Mouse (Mus musculus): ENCODE measurements around the gene Ksr2. TPM values are rescaled to one million over a fixed set of nuclear protein-coding genes. Genes with fewer than 3 reads are reported as not detected.
"Not testable (repeated sequence)": the region's sequence is repeated elsewhere in the genome, so short reads cannot be mapped to it uniquely, and the experiment has no call there.

The Ksr2 gene
- total RNA-seq, 4 experiments from 2014 or later = 35.3 to 43.5 (median 40.3) TPM

- no peak for DNase-seq (ENCODE audit: low spot score in 2 of 2)
Measured at GRCm38 (mm10) chr5:117408216-117408615, 5.6 kb upstream of the Ksr2 start.

- DNase-seq (ENCODE audit: low spot score in 2 of 2) = no peak
Measured at GRCm38 (mm10) chr5:117409369-117409768, 4.4 kb upstream of the Ksr2 start.

- peak in 1 of 2 experiments; percentile 16 for DNase-seq (ENCODE audit: low spot score in 2 of 2)
Measured at GRCm38 (mm10) chr5:117414611-117415010, 811 bp downstream of the Ksr2 start.

GRCm38 (mm10) chr5:117415011-117415912, 1.5 kb downstream of the Ksr2 start:
- no peak for DNase-seq (ENCODE audit: low spot score in 2 of 2)

- DNase-seq (ENCODE audit: low spot score in 2 of 2) = no peak
Measured at GRCm38 (mm10) chr5:117417442-117417841, 3.6 kb downstream of the Ksr2 start.

GRCm38 (mm10) chr5:117433501-117433900, 19.7 kb downstream of the Ksr2 start:
- not testable (repeated sequence) for DNase-seq (ENCODE audit: low spot score in 2 of 2)

- no peak for DNase-seq (ENCODE audit: low spot score in 2 of 2)
Measured at GRCm38 (mm10) chr5:117440261-117440660, 26.5 kb downstream of the Ksr2 start.

GRCm38 (mm10) chr5:117441242-117441842, 27.5 kb downstream of the Ksr2 start:
- DNase-seq (ENCODE audit: low spot score in 2 of 2) = no peak

- DNase-seq (ENCODE audit: low spot score in 2 of 2) = no peak
Measured at GRCm38 (mm10) chr5:117442157-117442765, 28.5 kb downstream of the Ksr2 start.

- no peak for DNase-seq (ENCODE audit: low spot score in 2 of 2)
Measured at GRCm38 (mm10) chr5:117443141-117443540, 29.3 kb downstream of the Ksr2 start.

- peak; percentile 54 to 59 for DNase-seq (ENCODE audit: low spot score in 2 of 2)
Measured at GRCm38 (mm10) chr5:117443902-117444301, 30.1 kb downstream of the Ksr2 start.

GRCm38 (mm10) chr5:117447698-117448097, 33.9 kb downstream of the Ksr2 start:
- DNase-seq (ENCODE audit: low spot score in 2 of 2) = no peak

- DNase-seq (ENCODE audit: low spot score in 2 of 2) = no peak
Measured at GRCm38 (mm10) chr5:117452013-117452412, 38.2 kb downstream of the Ksr2 start.

GRCm38 (mm10) chr5:117455546-117455945, 41.7 kb downstream of the Ksr2 start:
- DNase-seq (ENCODE audit: low spot score in 2 of 2) = no peak

GRCm38 (mm10) chr5:117457121-117457520, 43.3 kb downstream of the Ksr2 start:
- DNase-seq (ENCODE audit: low spot score in 2 of 2) = no peak

GRCm38 (mm10) chr5:117457583-117457982, 43.8 kb downstream of the Ksr2 start:
- no peak for DNase-seq (ENCODE audit: low spot score in 2 of 2)

GRCm38 (mm10) chr5:117458899-117459298, 45.1 kb downstream of the Ksr2 start:
- DNase-seq (ENCODE audit: low spot score in 2 of 2) = no peak

GRCm38 (mm10) chr5:117460261-117460660, 46.5 kb downstream of the Ksr2 start:
- no peak for DNase-seq (ENCODE audit: low spot score in 2 of 2)

GRCm38 (mm10) chr5:117467052-117467451, 53.3 kb downstream of the Ksr2 start:
- no peak for DNase-seq (ENCODE audit: low spot score in 2 of 2)

- no peak for DNase-seq (ENCODE audit: low spot score in 2 of 2)
Measured at GRCm38 (mm10) chr5:117468961-117469360, 55.2 kb downstream of the Ksr2 start.

GRCm38 (mm10) chr5:117469572-117469971, 55.8 kb downstream of the Ksr2 start:
- DNase-seq (ENCODE audit: low spot score in 2 of 2) = no peak

- no peak for DNase-seq (ENCODE audit: low spot score in 2 of 2)
Measured at GRCm38 (mm10) chr5:117481162-117481561, 67.4 kb downstream of the Ksr2 start.
